Mouse (Mus musculus) bone marrow macrophage, adult 2 months (primary cell): ENCODE results near the gene Klf17.
"Not testable (repeated sequence)": the region's sequence is repeated elsewhere in the genome, so short reads cannot be mapped to it uniquely, and the experiment has no call there.

Source experiments
- CTCF ChIP-seq: IDR thresholded peaks from 2 replicates; pipeline ENCODE4 v1.5.1; 2012; ENCODE audit warnings: low read depth, mild to moderate bottlenecking, low read length, moderate library complexity
- POLR2A ChIP-seq: IDR thresholded peaks from 2 replicates; pipeline ENCODE4 v1.6.1; 2012; ENCODE audit warnings: mild to moderate bottlenecking, low read depth, low read length, borderline replicate concordance

DNA sequence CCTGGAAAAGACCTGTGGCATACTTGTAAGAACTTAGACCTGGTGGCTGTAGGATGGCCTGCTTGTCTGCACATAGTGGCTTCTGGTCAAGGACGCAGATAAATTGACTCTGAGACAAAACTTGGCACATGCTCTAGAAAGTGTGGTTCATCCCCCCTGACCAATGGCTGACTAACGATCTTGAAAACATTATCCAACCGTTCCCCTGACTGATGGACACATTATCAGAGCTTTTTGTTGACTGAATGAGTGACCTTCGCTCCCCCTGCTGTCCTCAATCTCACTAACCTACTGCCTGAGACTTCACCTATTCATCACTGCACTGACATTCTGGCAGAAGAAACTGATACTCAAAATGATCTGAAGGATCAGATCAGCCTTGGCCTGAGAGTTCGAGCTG lies 13.0 kb downstream of the Klf17 start:
- TF ChIP-seq POLR2A, CTCF: not testable (repeated sequence)
